Mouse (Mus musculus) forelimb bud, embryonic 11.5 days (tissue): ENCODE data around the gene Synm.

Experiments used
- DNase-seq: peaks from one replicate; pipeline ENCODE4 v3.0.0-alpha.2; 2012; ENCODE audit warnings: low read depth, low spot score

The Synm gene

DNA sequence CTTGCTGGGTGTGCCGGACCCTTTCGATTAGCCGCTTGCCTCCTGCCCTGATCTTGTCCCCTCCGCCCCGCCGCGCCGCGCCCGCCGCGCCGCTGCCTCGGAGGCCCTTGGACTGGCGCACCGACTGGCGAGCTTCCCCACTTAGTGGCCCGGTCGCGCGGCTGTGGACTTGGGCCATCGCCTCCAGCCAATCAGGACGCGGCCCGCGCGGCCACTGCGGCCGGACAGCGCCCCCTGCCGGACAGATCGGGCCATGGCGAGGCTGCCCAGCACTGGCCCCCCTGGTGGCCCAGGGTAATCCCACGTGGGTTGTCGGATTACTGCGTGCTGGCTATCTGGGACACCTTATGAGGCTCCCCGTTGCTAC is at the start of gene Synm:
Gene Synm, minus strand, starts transcription at position 114 of the 367 bp plus-strand sequence.
- peak; percentile 85 for DNase-seq

DNA sequence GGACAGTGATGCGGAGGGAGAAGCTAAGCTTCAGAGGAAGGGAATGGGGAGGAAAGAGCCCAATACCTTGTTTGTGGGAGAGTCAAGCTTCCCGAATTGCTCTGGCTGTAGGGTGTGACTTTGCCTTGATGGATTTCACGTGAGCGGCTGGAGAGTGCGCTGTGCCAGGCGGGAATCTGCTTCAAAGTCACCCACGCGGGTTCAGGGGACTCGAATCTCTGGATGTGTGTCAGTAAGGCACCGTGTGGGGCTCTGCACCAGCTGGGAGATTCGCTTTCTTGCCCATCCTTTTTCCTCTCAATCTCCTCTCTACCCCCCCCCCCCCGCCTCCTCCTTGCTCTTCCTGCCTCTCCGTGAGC is 44.3 kb upstream of the Synm start:
- no peak for DNase-seq

DNA sequence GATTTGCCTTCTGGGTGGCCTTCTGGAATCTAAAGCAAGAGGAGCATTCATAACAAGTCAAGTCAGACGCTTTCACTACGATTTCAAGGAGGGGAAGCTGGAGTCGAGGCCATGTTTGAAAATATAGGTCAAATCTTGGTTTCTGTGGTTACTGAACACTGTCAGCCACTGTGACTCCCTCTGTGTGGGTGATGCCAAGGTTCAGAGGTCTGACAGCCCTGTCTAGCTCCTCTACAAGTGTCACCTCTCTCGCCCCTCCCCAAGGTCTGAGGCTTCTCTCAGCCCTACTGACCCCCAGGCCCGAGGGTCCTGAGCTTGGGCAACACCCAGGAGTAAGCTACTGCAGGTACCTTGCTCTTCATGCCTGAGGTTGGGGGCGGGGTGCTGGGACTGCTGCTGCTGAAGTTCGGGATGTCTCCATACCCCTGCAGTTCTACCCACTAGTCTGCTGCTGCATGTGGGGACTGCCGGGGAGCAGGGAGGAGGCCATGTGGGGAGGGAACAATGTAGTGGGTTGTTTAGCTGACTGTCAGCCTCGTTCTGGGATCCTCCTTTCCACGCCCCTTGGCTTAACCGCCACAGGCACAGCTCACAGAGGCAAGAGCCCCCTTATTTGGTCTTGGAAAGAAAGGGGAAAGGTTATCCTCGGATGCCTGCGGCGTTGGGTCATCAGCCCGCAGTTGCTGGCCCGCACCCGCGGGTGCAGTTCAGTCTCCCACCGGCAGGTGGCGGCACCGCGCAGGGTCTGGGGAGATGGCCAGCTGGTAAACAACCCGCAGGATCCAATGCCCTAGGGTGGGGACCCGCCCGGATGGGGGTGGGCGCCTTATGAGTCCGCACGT is 43.7 kb upstream of the Synm start:
- DNase-seq: peak; percentile 74

DNA sequence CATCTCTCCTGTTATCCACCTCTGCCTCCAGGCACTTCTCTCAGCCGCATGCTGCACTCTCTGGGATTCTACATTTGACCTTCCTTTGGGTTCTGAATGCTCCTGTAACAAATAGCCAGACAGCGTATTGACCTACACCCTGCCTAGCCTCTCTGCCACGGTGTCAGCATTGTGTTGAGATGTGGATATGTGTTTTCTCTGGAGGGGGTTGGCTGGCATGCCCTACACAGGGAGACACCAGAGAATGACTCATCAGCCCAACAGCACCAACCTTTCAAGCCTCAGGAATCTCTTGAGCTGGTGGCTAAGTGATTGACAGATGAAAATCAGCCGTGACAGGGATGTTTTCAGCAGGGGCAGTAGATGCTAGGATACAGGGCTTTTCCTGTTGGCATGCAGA is 41.5 kb upstream of the Synm start:
- DNase-seq: no peak

DNA sequence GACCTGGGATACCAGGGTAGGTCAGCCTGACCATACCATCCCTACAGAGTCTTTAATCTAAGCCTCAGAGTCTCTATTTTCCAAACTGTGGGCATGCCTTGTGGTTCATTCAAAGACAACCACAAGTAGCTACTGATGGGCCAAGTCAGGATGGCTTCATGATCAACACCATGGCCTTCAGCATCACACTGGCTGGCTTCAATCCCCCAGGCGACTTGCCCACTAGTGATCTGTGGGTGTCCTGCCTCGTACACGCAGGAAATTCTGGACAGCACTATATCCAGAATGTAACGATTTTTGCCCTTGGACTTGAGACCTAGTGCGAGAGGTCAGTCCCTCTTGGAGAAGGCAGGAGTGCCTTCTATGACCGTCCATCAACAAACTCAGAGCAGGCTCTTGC is 41.0 kb upstream of the Synm start:
- DNase-seq: no peak

DNA sequence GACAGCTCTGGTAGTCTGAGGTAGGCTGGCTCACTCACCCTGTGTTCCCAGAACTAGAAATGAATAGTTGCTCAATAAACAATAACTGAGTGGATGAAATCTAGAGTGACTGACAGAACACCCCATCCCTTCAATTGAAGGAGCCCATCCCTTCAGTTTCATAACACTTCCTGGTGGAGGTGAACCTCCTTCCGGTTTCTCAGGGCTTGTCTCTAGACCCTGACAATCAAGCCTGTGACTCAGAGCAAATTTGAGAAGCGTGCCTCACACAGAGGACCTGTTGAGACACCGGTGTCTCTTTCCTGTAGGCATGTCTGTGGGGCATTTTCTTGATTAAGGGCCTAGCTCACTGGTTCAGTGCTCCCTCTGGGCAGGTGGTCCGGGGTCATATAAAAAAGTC is 38.9 kb upstream of the Synm start:
- DNase-seq: no peak

DNA sequence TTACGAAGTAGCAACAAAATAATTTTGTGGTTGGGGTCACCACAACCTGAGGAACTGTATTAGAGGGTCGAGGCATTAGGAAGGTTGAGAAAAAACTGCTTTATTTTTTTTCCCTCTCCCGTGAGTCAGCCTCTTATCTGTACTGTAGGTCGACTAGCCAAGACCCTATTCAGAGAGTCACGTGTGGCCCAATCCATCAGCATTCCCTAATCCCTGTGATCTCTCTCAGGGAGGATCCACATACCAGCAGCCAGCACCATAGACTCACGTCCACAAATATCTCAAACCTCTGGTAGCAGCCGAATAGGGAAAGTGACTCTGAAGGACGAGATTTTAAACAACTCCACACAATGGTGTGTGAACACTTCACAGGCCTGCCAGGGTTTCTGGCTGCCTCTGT is 37.5 kb upstream of the Synm start:
- no peak for DNase-seq

DNA sequence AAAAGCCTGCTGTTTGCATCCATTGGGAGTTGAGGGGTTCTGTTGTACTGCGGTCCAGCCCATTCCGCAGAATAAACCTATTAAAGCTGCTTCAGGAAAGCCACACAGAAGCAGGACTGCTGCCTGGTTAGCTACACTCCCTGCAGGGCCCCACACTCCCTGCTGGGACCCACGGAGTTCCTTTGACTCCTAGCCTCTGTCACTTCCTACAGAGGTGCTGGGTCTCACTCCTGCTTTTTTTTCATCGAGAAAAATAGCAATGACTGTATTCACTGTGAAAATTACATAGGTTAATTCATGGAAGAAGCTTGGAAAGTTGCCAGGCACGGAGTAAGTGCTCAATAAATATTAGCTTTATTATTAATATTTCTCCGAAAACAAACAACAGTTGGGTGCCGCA is 33.9 kb upstream of the Synm start:
- no peak for DNase-seq

DNA sequence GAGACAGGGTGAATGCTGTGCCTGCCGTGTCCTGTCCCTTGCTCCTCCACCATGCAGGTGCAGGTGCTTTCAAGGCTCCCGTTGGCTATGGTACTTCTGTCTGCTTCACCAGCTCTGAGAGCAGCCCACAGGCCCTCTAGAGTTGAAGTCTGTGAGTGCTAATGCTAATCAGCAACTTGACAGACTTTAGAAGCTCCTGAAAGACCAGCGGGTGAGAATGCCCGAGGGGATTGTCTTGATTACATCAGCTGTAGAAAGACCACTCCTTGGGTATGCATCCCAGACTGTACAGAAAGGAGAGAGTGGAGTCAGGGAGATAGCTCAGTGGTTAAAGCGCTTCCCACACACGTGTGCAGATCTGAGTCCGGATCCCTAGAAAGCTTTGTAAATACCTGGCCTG is 31.7 kb upstream of the Synm start:
- DNase-seq: no peak

DNA sequence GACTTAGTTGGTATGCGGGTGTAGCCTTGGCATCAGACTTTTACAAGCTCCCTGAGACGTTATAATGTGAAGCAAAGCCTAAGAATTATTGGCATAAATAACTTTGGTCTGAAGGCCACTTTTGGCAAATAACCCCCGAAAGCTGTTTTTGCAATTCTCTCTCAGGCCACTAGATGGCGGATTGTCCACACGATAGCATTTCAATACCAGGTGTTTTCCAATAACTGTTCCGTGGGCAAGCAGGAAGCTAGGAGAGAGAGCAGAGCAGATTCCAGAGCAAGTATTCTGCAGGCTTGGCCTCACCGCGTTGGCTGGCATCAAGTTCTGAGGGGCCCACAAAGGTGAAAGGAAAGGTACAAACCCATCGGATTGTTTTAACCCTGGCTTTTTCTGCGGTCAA is 29.2 kb upstream of the Synm start:
- peak; percentile 85 for DNase-seq

DNA sequence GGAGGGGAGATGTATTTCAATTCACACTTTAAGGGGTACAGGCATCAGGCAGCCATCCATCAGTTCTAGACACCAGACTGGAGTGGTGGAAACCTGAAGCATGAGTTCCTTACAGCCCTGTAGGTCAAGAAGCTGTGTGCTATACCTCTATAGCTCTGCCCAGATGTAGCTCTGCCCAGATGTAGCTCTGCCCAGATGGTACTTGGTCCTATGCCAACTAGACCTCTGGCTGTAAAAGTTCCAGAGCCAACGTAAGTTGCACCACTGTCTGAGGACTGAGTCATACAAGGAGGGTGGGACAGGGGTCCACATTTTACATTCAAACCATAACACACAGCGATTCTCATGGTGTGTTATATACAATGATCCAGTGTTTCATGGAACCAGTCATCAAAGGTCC is 28.3 kb upstream of the Synm start:
- DNase-seq: no peak

DNA sequence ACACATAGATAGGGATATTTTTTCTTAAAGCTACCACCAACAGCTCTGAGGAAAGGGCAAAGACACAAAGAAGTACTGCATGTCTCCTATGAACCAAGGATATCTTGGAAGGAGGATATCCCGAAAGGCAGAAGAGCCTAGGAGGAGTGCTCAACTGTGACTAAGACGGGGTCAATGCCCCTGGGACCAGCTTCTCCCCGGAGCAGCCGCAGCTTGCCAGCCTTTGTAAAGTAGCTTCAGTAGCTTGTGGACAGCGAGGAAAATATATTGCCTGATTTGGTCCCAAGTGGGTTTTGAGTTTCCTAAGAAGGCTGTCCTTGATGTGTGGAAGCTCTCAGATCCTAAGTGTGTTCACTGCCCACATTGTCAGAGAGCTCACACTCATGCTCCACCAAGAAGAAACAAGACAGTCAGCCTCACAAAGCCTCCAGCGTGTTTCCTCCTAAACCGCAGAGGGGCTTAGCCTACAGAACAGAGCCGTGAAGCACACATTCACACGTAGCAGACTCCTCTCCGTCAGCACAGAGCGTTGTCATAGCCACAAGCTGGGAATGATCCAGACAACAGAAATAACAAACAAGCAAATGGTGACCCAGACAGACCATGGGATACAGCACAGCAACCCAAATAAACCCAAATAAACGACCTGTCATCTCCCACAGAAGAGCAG is 17.2 kb upstream of the Synm start:
- no peak for DNase-seq

DNA sequence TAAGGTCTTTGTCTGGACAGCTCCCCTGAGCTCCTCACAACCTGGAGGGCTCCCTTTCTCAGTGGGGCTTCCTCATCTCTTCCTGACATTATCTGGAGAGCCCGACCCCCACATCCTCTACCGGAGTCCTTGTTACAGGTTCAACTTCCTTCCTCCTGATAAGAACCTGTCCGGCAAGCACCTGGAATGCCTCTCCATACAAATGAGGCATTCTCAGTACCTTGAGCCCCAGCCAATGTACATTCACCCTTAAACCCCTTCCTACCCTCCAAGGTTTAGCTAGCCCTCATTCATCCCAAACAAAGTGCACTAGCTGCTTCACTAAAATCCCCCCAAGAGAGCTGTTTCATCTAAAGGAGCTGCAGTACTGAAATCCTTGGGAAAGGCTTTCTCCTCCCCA is 16.1 kb upstream of the Synm start:
- no peak for DNase-seq

DNA sequence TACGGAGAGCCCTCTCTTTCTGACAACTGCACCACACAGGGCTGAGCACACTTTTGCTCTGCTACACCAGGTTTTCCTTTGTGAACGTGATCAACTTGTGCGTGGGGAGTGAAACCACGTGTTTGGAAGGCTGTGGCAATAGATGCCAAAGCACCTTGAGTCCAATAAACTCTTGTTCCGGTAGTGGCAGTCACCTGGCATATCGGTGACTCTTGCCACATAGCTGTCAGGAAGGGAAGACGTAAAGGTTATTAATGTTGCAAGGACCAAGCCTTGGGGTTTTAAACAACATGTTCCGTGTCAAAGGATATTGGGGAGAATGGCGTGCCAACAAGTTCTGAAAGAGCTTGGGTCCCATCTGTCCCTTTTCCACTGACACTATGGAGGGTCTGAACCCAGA is 12.7 kb upstream of the Synm start:
- no peak for DNase-seq

DNA sequence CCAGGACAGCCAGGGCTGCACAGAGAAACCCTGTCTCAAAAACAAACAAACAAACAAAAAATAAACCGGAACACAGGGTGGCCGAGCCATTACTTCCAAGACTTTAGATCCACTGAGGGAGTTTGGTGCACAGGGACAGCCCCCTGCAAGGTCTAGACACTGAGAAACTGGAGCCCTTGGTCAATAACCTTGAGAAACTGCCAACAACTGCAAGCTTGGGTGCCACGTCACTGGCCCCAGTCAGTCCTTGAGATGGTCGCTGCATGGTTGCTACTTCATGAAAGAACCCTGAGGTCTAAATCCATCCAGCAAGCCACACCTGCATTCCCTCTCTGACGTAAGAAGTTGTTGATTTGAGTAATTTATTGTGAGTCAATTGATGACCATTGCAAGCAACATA is 9.9 kb upstream of the Synm start:
- no peak for DNase-seq

DNA sequence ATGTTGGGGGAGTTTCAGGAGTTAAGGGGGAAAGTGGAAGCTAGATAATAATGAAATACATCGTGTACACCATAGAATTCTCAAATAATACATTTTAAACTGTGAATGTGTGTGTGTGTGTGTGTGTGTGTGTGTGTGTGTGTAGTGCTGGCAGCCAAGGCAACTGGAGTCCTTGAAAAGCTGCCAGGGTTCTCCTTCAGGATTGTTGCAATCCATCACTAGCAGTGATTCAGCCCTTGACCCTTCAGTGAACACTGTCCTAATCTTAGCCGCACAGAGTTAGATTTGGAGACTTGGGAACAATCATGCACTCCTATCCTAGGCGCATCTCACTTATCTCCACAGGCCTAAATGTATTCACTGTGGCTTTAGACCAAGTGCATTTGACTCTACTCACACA is 8.6 kb upstream of the Synm start:
- DNase-seq: no peak

DNA sequence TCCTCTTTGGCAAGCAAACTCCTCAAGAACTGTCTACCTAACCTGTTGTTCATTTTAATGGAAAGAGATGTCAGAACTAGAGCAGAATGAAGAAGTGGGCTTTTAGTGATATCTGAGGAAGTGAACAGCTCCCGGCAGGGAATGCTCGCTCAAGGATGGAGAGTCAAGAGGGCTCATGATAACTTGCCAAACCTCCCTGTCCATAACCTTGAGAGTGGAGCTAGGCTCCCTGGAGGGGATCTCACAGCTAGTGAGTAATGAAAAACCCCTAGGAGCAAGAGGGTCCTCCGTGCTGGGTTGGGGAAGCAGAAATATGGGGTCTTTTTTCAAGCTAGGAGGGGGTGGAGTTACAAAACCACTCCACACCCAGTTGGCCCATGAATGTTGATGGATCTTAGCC is 4.1 kb upstream of the Synm start:
- no peak for DNase-seq

DNA sequence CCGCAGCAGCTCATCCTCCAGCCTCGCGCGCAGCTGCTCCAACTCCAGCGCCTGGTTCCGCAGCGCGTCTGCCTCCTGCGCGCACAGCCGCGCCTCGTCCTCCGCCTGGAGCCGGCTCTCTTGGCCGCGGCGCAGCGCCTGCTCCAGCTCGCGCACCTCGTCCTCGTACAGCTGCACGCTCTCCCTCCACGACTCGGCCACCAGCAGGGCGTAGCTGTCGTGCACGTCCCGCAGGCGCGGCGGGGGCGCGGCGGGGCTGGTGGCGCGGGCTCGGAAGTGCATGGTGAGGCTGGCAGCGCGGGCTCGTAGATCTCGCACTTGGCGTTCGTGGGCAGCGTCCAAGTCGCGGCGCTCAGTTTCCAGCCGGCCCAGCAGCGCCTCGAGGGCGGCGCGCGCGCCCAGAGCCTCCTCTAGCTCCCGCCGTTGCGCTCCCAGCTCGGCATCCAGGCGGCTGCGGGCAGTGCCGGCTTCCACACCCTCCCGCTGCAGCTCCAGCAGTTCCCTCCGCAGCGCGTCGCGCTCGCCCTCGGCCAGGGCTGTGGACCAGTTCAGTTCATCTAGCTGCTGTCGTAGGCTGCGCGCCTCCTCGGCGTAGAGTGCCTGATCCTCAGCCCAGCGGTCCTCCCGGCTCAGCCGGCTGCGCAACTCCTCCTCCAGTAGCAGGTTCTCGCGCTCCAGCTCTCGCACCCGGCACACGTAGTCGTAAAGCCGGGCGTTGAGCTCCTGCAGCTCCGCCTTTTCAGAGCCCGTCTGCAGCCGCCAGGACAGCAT is 499 bp downstream of the Synm start:
- DNase-seq: peak; percentile 77

DNA sequence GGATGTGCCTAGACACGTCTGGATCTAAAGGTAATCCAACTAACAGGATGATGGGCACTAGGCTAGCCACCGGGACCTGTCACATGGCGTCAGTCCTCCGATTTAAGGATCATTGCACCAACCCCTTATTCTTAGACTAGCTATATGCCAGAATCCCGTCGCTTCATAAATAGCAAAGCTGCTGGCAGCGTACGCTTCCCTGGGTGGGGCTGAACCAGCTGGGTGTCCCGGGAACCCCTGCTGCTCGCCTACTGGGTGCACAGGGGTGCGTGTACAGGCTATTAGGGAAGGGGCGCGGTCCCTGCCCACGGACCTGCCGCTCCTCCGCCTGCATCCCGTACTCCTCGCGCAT is 1.1 kb downstream of the Synm start:
- no peak for DNase-seq

DNA sequence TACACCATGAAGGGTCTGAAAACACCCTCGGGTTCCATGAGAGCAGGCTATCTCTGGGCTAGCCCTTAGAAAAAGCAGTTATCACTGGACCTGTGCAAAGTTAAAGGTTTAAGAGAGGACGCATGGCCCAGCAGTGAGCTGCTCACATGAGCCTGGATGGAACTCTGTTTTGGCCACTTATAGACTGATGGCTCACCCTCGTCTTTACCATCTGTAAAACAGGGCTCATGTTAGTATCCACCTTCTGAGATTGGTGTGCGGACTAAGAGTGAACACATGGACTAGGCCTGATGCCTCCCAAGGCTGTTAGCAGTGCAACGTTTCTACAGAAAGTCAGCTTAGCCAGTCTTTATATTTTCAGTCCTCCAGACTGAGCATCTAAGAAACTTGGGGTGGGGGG is 2.9 kb downstream of the Synm start:
- DNase-seq: no peak

DNA sequence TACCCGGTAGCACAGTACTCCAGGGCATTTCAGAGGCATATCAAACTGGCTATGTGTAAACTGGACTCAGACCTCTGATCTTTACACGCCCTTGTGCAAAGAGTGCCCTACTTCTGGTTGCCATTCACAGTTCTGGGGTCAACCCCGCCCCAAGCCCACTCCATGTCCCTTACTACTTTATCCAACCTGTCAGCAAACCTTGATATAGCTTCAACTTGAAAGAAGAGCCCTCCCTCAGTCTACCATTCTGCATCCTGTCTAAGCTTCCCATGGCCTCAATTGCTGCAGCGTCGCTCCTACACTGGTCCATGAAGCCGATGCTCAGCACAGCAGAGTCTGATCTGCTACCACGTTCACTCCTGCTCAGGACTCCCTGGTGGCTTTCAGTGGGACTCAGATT is 4.2 kb downstream of the Synm start:
- DNase-seq: no peak

DNA sequence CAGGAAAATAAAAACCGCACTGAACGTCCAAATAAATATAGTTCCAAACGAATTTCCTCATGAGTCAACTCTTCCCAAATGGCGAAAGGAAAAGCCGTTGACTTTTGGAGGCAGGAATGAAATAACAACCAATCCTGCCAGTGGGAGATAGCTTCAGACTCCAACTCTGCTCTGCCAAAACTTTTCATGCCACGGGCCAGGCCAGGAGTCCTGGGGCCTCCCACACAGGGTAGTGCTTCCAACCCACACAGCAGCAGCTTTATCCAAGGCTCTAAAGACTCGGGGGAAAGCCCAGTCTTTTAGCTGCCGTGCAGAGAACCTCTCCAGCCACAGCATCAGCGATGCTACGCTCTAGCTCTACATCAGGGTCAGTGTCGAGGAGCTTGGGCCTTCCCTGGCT is 4.9 kb downstream of the Synm start:
- DNase-seq: no peak
